Mouse (Mus musculus) C2C12 (cell line): ENCODE measurements around the gene Jak1. TPM values are rescaled to one million over a fixed set of nuclear protein-coding genes. Genes with fewer than 3 reads are reported as not detected.

Experiments used
- H3K27me3 ChIP-seq: one replicate; pipeline ENCODE4 v1.6.1; 2011; ENCODE audit not compliant: control insufficient read depth, insufficient read depth, insufficient read length
- H3K36me3 ChIP-seq: one replicate; pipeline ENCODE4 v1.6.1; 2011; ENCODE audit not compliant: control insufficient read depth, insufficient read depth
- H3K4me3 ChIP-seq: one replicate; pipeline ENCODE4 v1.5.1; 2011; ENCODE audit warnings: mild to moderate bottlenecking, control low read depth; ENCODE audit not compliant: poor library complexity, insufficient read depth, severe bottlenecking
- H3K79me2 ChIP-seq: one replicate; pipeline ENCODE4 v1.6.1; 2011; ENCODE audit not compliant: control insufficient read depth, insufficient read depth
- H3K79me3 ChIP-seq: one replicate; pipeline ENCODE4 v1.6.1; 2011; ENCODE audit warnings: low read depth, control low read depth
- H3ac ChIP-seq: one replicate; pipeline ENCODE3; 2011; ENCODE audit warnings: low read depth; ENCODE audit not compliant: control insufficient read depth, insufficient read length
- CEBPB ChIP-seq: IDR thresholded peaks from one replicate; pipeline ENCODE4 v1.6.1; 2011; ENCODE audit warnings: low read depth, mild to moderate bottlenecking, control low read depth, moderate library complexity
- CTCF ChIP-seq: IDR thresholded peaks from one replicate; pipeline ENCODE4 v1.5.1; 2011; ENCODE audit not compliant: control insufficient read depth, insufficient read depth, insufficient read length
- FOSL1 ChIP-seq: IDR thresholded peaks from one replicate; pipeline ENCODE4 v1.8.0; 2011; ENCODE audit warnings: mild to moderate bottlenecking, low read length; ENCODE audit not compliant: poor library complexity, insufficient read depth, severe bottlenecking
- MAX ChIP-seq: IDR thresholded peaks from one replicate; pipeline ENCODE4 v1.6.1; 2011; ENCODE audit warnings: mild to moderate bottlenecking, control low read depth
- MYOD1 ChIP-seq: IDR thresholded peaks from one replicate; pipeline ENCODE4 v1.6.1; 2011; ENCODE audit warnings: low read depth; ENCODE audit not compliant: control insufficient read depth, insufficient read length
- MYOG ChIP-seq: IDR thresholded peaks from one replicate; pipeline ENCODE4 v1.6.1; 2011; ENCODE audit not compliant: control insufficient read depth, insufficient read length; ENCODE audit errors: extremely low read depth
- USF1 ChIP-seq: IDR thresholded peaks from one replicate; pipeline ENCODE4 v1.6.1; 2011; ENCODE audit warnings: low read depth, mild to moderate bottlenecking, control low read depth, moderate library complexity
- polyA plus RNA-seq: library from polyadenylated mRNA; unstranded; fragments of >200 nt; fragmentation: generic; extraction: Trizol; gene quantifications from one replicate; pipeline ENCODE4 v1.2.1, GENCODE M21; 2012; ENCODE audit warnings: missing spikeins

Jak1 gene
- polyA plus RNA-seq, 1 experiment: 26.1 TPM

- no peak overlapping the region for H3K4me3 ChIP-seq
- H3ac ChIP-seq: no peak overlapping the region
- no peaks in the 10 kb centered on the region for H3K27me3 ChIP-seq
- H3K36me3 ChIP-seq: no peaks in the 10 kb centered on the region
- H3K79me2 ChIP-seq: peaks cover 95% of the 10 kb centered on the region
- peaks cover 56% of the 10 kb centered on the region for H3K79me3 ChIP-seq
- TF ChIP-seq MAX: no peak
- TF ChIP-seq FOSL1: no peak
- TF ChIP-seq MYOD1: no peak
- TF ChIP-seq USF1: no peak
- no peak for TF ChIP-seq CTCF
- no peak for TF ChIP-seq MYOG
- TF ChIP-seq CEBPB: no peak
Observed at GRCm38 (mm10) chr4:101254606-101255349, 10.3 kb downstream of the Jak1 start.

GRCm38 (mm10) chr4:101254015-101254414, 11.1 kb downstream of the Jak1 start:
- no peak overlapping the region for H3K4me3 ChIP-seq
- peaks cover 95% of the 10 kb centered on the region for H3K79me2 ChIP-seq
- peaks cover 49% of the 10 kb centered on the region for H3K79me3 ChIP-seq
- no peak overlapping the region for H3ac ChIP-seq
- no peaks in the 10 kb centered on the region for H3K27me3 ChIP-seq
- no peaks in the 10 kb centered on the region for H3K36me3 ChIP-seq
- no peak for TF ChIP-seq CTCF
- no peak for TF ChIP-seq FOSL1
- TF ChIP-seq MYOG: no peak
- TF ChIP-seq MYOD1: no peak
- no peak for TF ChIP-seq CEBPB
- TF ChIP-seq MAX: no peak
- TF ChIP-seq USF1: no peak

GRCm38 (mm10) chr4:101252781-101253622, 12.1 kb downstream of the Jak1 start:
- Histone ChIP-seq H3K36me3 (no peaks in the 10 kb centered on the region), H3K79me3 (peaks cover 44% of the 10 kb centered on the region), H3K79me2 (peaks cover 95% of the 10 kb centered on the region), H3K27me3 (no peaks in the 10 kb centered on the region), H3K4me3 (no peak overlapping the region), H3ac (no peak overlapping the region)
- no peak for TF ChIP-seq MYOG
- TF ChIP-seq CTCF: no peak
- no peak for TF ChIP-seq MYOD1
- TF ChIP-seq MAX: no peak
- TF ChIP-seq FOSL1: no peak

GRCm38 (mm10) chr4:101252016-101252415, 13.1 kb downstream of the Jak1 start:
- TF ChIP-seq MYOG (no peak), FOSL1 (no peak), MYOD1 (no peak), CTCF (no peak), MAX (no peak), USF1 (no peak), CEBPB (no peak)
- H3K79me3 ChIP-seq: peaks cover 49% of the 10 kb centered on the region
- no peak overlapping the region for H3K4me3 ChIP-seq
- H3K79me2 ChIP-seq: peaks cover 95% of the 10 kb centered on the region
- H3ac ChIP-seq: no peak overlapping the region
- H3K27me3 ChIP-seq: no peaks in the 10 kb centered on the region
- H3K36me3 ChIP-seq: no peaks in the 10 kb centered on the region

- TF ChIP-seq FOSL1 (no peak), CEBPB (no peak), CTCF (no peak), USF1 (no peak), MYOD1 (no peak), MYOG (no peak), MAX (no peak)
- Histone ChIP-seq H3K79me2 (peaks cover 94% of the 10 kb centered on the region), H3K27me3 (no peaks in the 10 kb centered on the region), H3K79me3 (peaks cover 46% of the 10 kb centered on the region), H3ac (no peak overlapping the region), H3K4me3 (no peak overlapping the region), H3K36me3 (no peaks in the 10 kb centered on the region)
Observed at GRCm38 (mm10) chr4:101249977-101250743, 14.9 kb downstream of the Jak1 start.
